Mouse (Mus musculus) spleen, adult 2 months (tissue): ENCODE measurements around the gene Tmem236. TPM values are rescaled to one million over a fixed set of nuclear protein-coding genes. Genes with fewer than 3 reads are reported as not detected.

ENCODE experiments used
- DNase-seq, 2 experiments: peaks; one replicate each; pipeline versions ENCODE4 v3.0.0 to v3.0.0-alpha.2; 2012 to 2021; ENCODE audit warnings: low spot score in 2 of 2, low read depth in 1 of 2
- H3K27ac ChIP-seq: fragments of 200-500 bp; 2 replicates; pipeline ENCODE4 v1.5.1; 2012; ENCODE audit warnings: low read length, inconsistent platforms; ENCODE audit not compliant: insufficient read depth
- H3K27me3 ChIP-seq: fragments of 200-500 bp; 2 replicates; pipeline ENCODE4 v1.6.1; 2012; ENCODE audit warnings: mild to moderate bottlenecking, moderate library complexity, low read length, inconsistent platforms; ENCODE audit not compliant: control insufficient read depth, insufficient read depth
- H3K36me3 ChIP-seq: fragments of 200-500 bp; 2 replicates; pipeline ENCODE4 v1.6.1; 2012; ENCODE audit warnings: mild to moderate bottlenecking, low read length, inconsistent platforms; ENCODE audit not compliant: control insufficient read depth, insufficient read depth
- H3K4me1 ChIP-seq: fragments of 200-500 bp; 2 replicates; pipeline ENCODE4 v1.6.1; 2011; ENCODE audit warnings: inconsistent platforms; ENCODE audit not compliant: control insufficient read depth, insufficient read depth, insufficient read length
- H3K4me3 ChIP-seq: fragments of 200-500 bp; 2 replicates; pipeline ENCODE4 v1.5.1; 2011; ENCODE audit warnings: mild to moderate bottlenecking, inconsistent platforms; ENCODE audit not compliant: insufficient read depth, insufficient read length; ENCODE audit errors: extremely low read depth
- CTCF ChIP-seq: fragments of 200-500 bp; IDR thresholded peaks from 2 replicates; pipeline ENCODE4 v1.5.1; 2011; ENCODE audit warnings: mild to moderate bottlenecking, inconsistent platforms; ENCODE audit not compliant: insufficient read depth, insufficient read length, insufficient replicate concordance; ENCODE audit errors: extremely low read depth
- POLR2A ChIP-seq: fragments of 200-500 bp; IDR thresholded peaks from 2 replicates; pipeline ENCODE4 v1.6.1; 2011; ENCODE audit warnings: low read depth, low read length, inconsistent platforms
- whole genome bisulfite sequencing: fragments of 180-500 bp; shearing (Covaris S2); methylation state at CpG from one replicate; pipeline ENCODE4 v1.1.7; 2018; 5-methylcytosine and 5-hydroxymethylcytosine counted together
- polyA plus RNA-seq: library from polyadenylated mRNA; depleted of rRNA; stranded (reverse); fragments of >200 nt; gene quantifications from 2 replicates; pipeline ENCODE4 v1.2.3, GENCODE M21; 2012

Tmem236 gene
- polyA plus RNA-seq, 1 experiment: not detected

GRCm38 (mm10) chr2:14140044-14140443 lies 34.3 kb upstream of the Tmem236 start:
- Histone ChIP-seq H3K27me3 (no peaks in the 10 kb centered on the region), H3K27ac (no peak overlapping the region), H3K36me3 (peaks cover 13% of the 10 kb centered on the region), H3K4me1 (no peaks in the 10 kb centered on the region), H3K4me3 (no peak overlapping the region)
- no peak for TF ChIP-seq CTCF
- TF ChIP-seq POLR2A: no peak
- no peak for DNase-seq
- 93% methylated on average over 2 of the region's 2 CpGs for WGBS

DNA sequence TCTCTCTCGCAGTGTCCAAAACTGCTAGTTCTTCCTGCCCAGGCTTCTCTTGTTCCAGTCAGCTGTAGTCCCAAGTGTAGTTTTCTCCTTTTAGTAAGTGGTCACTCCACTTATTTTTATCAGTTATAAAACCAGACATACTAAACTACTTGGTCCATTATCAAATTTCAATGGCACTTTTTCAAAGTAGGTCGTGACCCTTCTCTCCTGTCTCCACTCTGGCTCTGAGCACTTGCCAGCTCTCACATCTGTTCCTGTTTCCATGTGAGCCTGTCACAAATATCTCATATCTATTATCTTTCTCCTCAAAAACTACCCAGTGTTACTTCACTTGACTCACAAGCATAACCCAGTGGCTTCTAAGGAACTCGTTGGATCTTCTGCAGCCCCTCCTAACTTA lies 29.0 kb upstream of the Tmem236 start:
- WGBS: 88% methylated on average over 3 of the region's 3 CpGs
- Histone ChIP-seq H3K27ac (no peak overlapping the region), H3K4me3 (no peak overlapping the region), H3K36me3 (peaks cover 13% of the 10 kb centered on the region), H3K4me1 (no peaks in the 10 kb centered on the region), H3K27me3 (no peaks in the 10 kb centered on the region)
- no peak for DNase-seq
- no peak for TF ChIP-seq CTCF
- no peak for TF ChIP-seq POLR2A

DNA sequence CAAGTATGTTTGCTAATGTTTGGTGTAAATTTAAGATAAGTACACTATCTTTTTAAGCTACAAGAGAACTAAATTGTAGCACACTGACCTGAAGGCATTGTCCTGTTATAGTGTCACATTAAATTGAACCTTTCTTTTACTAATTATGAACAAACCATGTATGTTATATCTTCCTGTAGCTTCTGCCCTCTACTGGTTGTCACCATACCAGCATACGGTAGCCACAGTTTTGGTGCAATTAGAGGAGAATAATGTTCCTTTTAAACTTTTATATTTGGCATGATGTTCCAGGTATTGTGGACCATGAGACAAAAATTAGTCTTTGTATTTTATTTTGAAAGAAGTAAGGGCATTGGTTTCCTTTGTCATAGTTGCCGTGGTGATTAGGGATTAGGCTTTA lies 27.4 kb upstream of the Tmem236 start:
- H3K4me1 ChIP-seq: no peaks in the 10 kb centered on the region
- H3K27me3 ChIP-seq: no peaks in the 10 kb centered on the region
- WGBS: 84% methylated on average over 2 of the region's 2 CpGs
- H3K4me3 ChIP-seq: no peak overlapping the region
- no peak overlapping the region for H3K27ac ChIP-seq
- H3K36me3 ChIP-seq: peaks cover 8% of the 10 kb centered on the region
- DNase-seq: no peak
- TF ChIP-seq CTCF (no peak), POLR2A (no peak)

DNA sequence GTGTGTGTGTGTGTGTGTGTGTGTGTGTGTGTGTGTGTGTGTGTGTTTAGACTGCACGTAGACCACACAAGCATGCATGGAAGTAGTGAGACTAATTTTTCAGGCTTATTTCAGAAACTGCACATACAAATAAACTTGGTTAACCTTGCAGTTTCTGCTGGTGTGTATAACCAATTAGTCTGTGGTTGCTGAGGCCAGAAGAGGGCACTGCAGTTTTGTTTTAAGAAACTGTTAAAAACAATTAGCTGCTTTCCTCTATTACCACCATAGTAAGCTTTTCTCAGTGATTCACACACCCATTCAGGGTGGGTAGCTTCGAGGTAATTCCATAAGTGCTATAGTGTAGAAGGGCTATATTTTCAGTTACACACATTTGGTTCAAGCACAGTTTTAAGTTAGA lies 23.5 kb upstream of the Tmem236 start:
- no peak overlapping the region for H3K4me3 ChIP-seq
- no peak for DNase-seq
- 92% methylated on average over 2 of the region's 2 CpGs for WGBS
- H3K4me1 ChIP-seq: no peaks in the 10 kb centered on the region
- peaks cover 1% of the 10 kb centered on the region; the same call in 1 of the 2 replicates for H3K36me3 ChIP-seq
- TF ChIP-seq POLR2A (no peak), CTCF (no peak)
- no peaks in the 10 kb centered on the region for H3K27me3 ChIP-seq
- no peak overlapping the region for H3K27ac ChIP-seq

GRCm38 (mm10) chr2:14151854-14152253 lies 22.5 kb upstream of the Tmem236 start:
- WGBS: 92% methylated on average over 6 of the region's 6 CpGs
- Histone ChIP-seq H3K36me3 (no peaks in the 10 kb centered on the region; the same call in 1 of the 2 replicates), H3K4me1 (no peaks in the 10 kb centered on the region), H3K27me3 (no peaks in the 10 kb centered on the region), H3K27ac (no peak overlapping the region), H3K4me3 (no peak overlapping the region)
- no peak for DNase-seq
- TF ChIP-seq CTCF (no peak), POLR2A (no peak)

- TF ChIP-seq CTCF (no peak), POLR2A (no peak)
- Histone ChIP-seq H3K4me3 (no peak overlapping the region), H3K27me3 (no peaks in the 10 kb centered on the region), H3K36me3 (no peaks in the 10 kb centered on the region), H3K4me1 (0 out of 2 replicates have a peak, but pooled peaks cover under 1% of the 10 kb centered on the region), H3K27ac (no peak overlapping the region)
- no peak for DNase-seq
- whole genome bisulfite sequencing: 89% methylated on average over 3 of the region's 3 CpGs
These were observed 15.3 kb upstream of the Tmem236 start for GRCm38 (mm10) chr2:14159047-14159446.

GRCm38 (mm10) chr2:14159756-14160155 lies 14.6 kb upstream of the Tmem236 start:
- H3K27ac ChIP-seq: no peak overlapping the region
- WGBS: 55% methylated on average over 2 of the region's 2 CpGs
- TF ChIP-seq CTCF (no peak), POLR2A (no peak)
- no peaks in the 10 kb centered on the region for H3K36me3 ChIP-seq
- peaks cover 7% of the 10 kb centered on the region; the same call in 1 of the 2 replicates for H3K4me1 ChIP-seq
- H3K27me3 ChIP-seq: no peaks in the 10 kb centered on the region
- DNase-seq: no peak
- H3K4me3 ChIP-seq: no peak overlapping the region
